Mouse (Mus musculus) heart, embryonic 11.5 days (tissue): ENCODE measurements around the gene Grm5. TPM values are rescaled to one million over a fixed set of nuclear protein-coding genes. Genes with fewer than 3 reads are reported as not detected.

Source experiments
- ATAC-seq: fragments of 200-750 bp; cut with Nextera tagmentation; replicated peaks from 2 replicates; pipeline ENCODE4 v1.8.0; 2017; ENCODE audit warnings: moderate library complexity; ENCODE audit not compliant: insufficient number of reproducible peaks, low FRiP score, low TSS enrichment
- H3K27ac ChIP-seq: fragments of 300-500 bp; sonication (generic); 2 replicates; pipeline ENCODE4 v1.5.1; 2014; ENCODE audit warnings: mild to moderate bottlenecking, low read depth, low read length
- H3K27me3 ChIP-seq: fragments of 300-500 bp; sonication (generic); 2 replicates; pipeline ENCODE4 v1.6.1; 2014; ENCODE audit warnings: mild to moderate bottlenecking, low read length, mixed read lengths; ENCODE audit not compliant: control insufficient read depth, insufficient read depth
- H3K36me3 ChIP-seq: fragments of 300-500 bp; sonication (generic); 2 replicates; pipeline ENCODE4 v1.6.1; 2014; ENCODE audit warnings: mild to moderate bottlenecking, low read length, moderate library complexity, mixed read lengths; ENCODE audit not compliant: control insufficient read depth, insufficient read depth
- H3K4me1 ChIP-seq: fragments of 300-500 bp; sonication (generic); 2 replicates; pipeline ENCODE4 v1.6.1; 2014; ENCODE audit warnings: low read length; ENCODE audit not compliant: control insufficient read depth, insufficient read depth
- H3K4me2 ChIP-seq: fragments of 300-500 bp; sonication (generic); 2 replicates; pipeline ENCODE4 v1.6.1; 2014; ENCODE audit warnings: mild to moderate bottlenecking, moderate library complexity
- H3K4me3 ChIP-seq: fragments of 300-500 bp; sonication (generic); 2 replicates; pipeline ENCODE4 v1.5.1; 2014; ENCODE audit warnings: low read depth, low read length
- H3K9ac ChIP-seq: fragments of 300-500 bp; sonication (generic); 2 replicates; pipeline ENCODE4 v1.6.1; 2014; ENCODE audit warnings: mild to moderate bottlenecking, low read depth, low read length, moderate library complexity
- H3K9me3 ChIP-seq: fragments of 300-500 bp; sonication (generic); replicated peaks from 2 replicates; pipeline ENCODE4 v1.6.1; 2016; ENCODE audit warnings: low read length; ENCODE audit not compliant: control insufficient read depth
- WGBS: fragments of 180-500 bp; shearing (Covaris S2); extraction: QIAGEN DNeasy Blood & Tissue Kit; methylation state at CpG from one replicate; pipeline ENCODE4 v1.1.7; 2014; ENCODE audit not compliant: insufficient replicate concordance; 5-methylcytosine and 5-hydroxymethylcytosine counted together
- polyA plus RNA-seq: library from polyadenylated mRNA; unstranded; fragments of >200 nt; fragmentation: Nextera tagmentation; extraction: Ambion mirVana; gene quantifications from 2 replicates; pipeline ENCODE4 v1.2.1, GENCODE M21; 2014

Gene Grm5
- polyA plus RNA-seq, 1 experiment from 2014 or later: 0.04 TPM

DNA sequence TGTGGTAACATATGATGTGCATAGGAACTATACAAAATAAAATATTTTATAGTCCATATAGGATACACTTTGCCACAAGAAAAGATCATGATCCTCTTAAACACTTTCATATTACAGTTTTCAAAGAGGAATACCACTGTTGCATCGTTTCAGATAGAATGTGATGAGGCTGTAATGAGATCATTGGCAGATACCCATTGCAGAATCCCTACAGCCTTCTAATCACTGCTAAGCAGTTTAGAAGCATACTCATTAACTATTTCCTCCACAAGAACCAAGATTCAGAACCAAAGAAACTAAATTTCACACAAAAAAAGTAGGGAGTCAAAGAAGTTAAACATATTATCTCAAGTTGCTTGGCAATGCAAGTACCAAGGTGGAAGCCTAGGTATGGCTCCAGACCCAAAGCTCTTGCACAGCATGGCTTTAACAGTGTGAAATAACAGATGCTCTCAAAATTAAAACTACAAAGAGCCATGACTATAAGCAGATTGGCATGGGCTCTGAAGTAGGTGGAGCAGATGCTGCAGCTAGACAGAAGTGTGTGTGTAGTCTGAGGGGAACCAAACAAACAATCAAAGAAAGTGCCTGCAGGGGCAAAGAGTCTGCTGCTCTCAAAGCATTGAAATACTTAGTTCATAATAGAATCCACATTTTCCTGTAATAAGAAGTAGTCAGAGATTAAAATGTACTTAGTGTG, 575.7 kb downstream of the Grm5 start:
- no peak for ATAC-seq
- Histone ChIP-seq H3K27ac (no peak overlapping the region), H3K27me3 (no peaks in the 10 kb centered on the region), H3K9ac (no peak overlapping the region), H3K4me1 (no peaks in the 10 kb centered on the region), H3K36me3 (no peaks in the 10 kb centered on the region), H3K4me3 (no peak overlapping the region), H3K9me3 (no peaks in the 10 kb centered on the region), H3K4me2 (no peak overlapping the region)
- WGBS: 74% methylated on average over 1 of the region's 1 CpGs

DNA sequence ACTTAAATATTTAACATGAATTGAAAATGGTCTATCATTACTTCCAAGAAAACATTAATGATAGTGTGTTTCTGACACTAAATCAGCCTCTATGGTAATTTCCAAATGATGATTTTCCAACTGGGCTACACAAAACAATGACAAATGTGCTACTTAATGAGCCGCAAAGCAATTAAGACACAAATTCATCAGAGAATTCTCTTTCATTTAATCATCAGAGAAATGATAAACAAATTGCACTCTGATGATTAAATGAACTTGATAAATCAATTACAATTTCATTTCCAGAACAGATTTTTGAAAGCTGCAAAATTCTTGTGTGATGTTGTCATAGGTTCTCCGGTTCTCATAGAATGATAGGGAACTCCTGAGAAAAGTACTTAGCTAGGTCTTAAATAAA, 577.6 kb downstream of the Grm5 start:
- Histone ChIP-seq H3K9me3 (no peaks in the 10 kb centered on the region), H3K4me2 (no peak overlapping the region), H3K4me3 (no peak overlapping the region), H3K9ac (no peak overlapping the region), H3K4me1 (no peaks in the 10 kb centered on the region), H3K27ac (no peak overlapping the region), H3K36me3 (no peaks in the 10 kb centered on the region), H3K27me3 (no peaks in the 10 kb centered on the region)
- no peak for ATAC-seq
- 77% methylated on average over 2 of the region's 2 CpGs for WGBS

Other genes starting within 250 kb of the Grm5 start
- gene Tyr, start 90.7 kb upstream of the Grm5 start, polyA plus RNA-seq: 0.03 and 0.13 TPM in 2 replicates